Mouse (Mus musculus): ENCODE measurements around the gene Sf3a1.
A peak's percentile ranks its signal among the peaks of the same experiment; 100 is the strongest.
"Not testable (repeated sequence)": the region's sequence is repeated elsewhere in the genome, so short reads cannot be mapped to it uniquely, and the experiment has no call there.

Gene Sf3a1

GRCm38 (mm10) chr11:4138964-4139363 lies 21.2 kb upstream of the Sf3a1 start:
- DNase-seq: no peak

GRCm38 (mm10) chr11:4141505-4141904 lies 18.6 kb upstream of the Sf3a1 start:
- DNase-seq: no peak

- no peak for DNase-seq
Observed at GRCm38 (mm10) chr11:4142352-4142751, 17.8 kb upstream of the Sf3a1 start.

GRCm38 (mm10) chr11:4143281-4144062 lies 16.7 kb upstream of the Sf3a1 start:
- no peak for DNase-seq

GRCm38 (mm10) chr11:4146381-4146780 lies 13.8 kb upstream of the Sf3a1 start:
- no peak for DNase-seq

GRCm38 (mm10) chr11:4147098-4147497 lies 13.1 kb upstream of the Sf3a1 start:
- DNase-seq: no peak

- no peak for DNase-seq
Observed at GRCm38 (mm10) chr11:4148120-4148519, 12.0 kb upstream of the Sf3a1 start.

- no peak for DNase-seq
Observed at GRCm38 (mm10) chr11:4148536-4149156, 11.5 kb upstream of the Sf3a1 start.

- DNase-seq: no peak
Observed at GRCm38 (mm10) chr11:4149886-4150285, 10.3 kb upstream of the Sf3a1 start.

- no peak for DNase-seq
Observed at GRCm38 (mm10) chr11:4153694-4154093, 6.5 kb upstream of the Sf3a1 start.

- no peak for DNase-seq
Observed at GRCm38 (mm10) chr11:4155641-4156040, 4.5 kb upstream of the Sf3a1 start.

GRCm38 (mm10) chr11:4158676-4159075 lies 1.5 kb upstream of the Sf3a1 start:
- DNase-seq: no peak

- peak; percentile 4 for DNase-seq
Observed at GRCm38 (mm10) chr11:4160758-4161480, 769 bp downstream of the Sf3a1 start.

- DNase-seq: no peak
Observed at GRCm38 (mm10) chr11:4164701-4165100, 4.6 kb downstream of the Sf3a1 start.

GRCm38 (mm10) chr11:4166467-4167090 lies 6.4 kb downstream of the Sf3a1 start:
- DNase-seq: no peak

- DNase-seq: no peak
Observed at GRCm38 (mm10) chr11:4174586-4174985, 14.4 kb downstream of the Sf3a1 start.

- no peak for DNase-seq
Observed at GRCm38 (mm10) chr11:4177716-4178115, 17.6 kb downstream of the Sf3a1 start.

- no peak for DNase-seq
Observed at GRCm38 (mm10) chr11:4182061-4182460, 21.9 kb downstream of the Sf3a1 start.

GRCm38 (mm10) chr11:4183511-4183910 lies 23.4 kb downstream of the Sf3a1 start:
- no peak for DNase-seq

- no peak for DNase-seq
Observed at GRCm38 (mm10) chr11:4184251-4184952, 24.3 kb downstream of the Sf3a1 start.

GRCm38 (mm10) chr11:4185480-4185879 lies 25.3 kb downstream of the Sf3a1 start:
- DNase-seq: not testable (repeated sequence)

GRCm38 (mm10) chr11:4186486-4187317 lies 26.6 kb downstream of the Sf3a1 start, which contains the start of gene Tbc1d10a:
Gene Tbc1d10a (plus strand): TSS chr11:4186789.
- DNase-seq: peak; percentile 99
